Mouse (Mus musculus): ENCODE measurements around the gene Dvl3. TPM values are rescaled to one million over a fixed set of nuclear protein-coding genes. Genes with fewer than 3 reads are reported as not detected.

Gene Dvl3
- polyA plus RNA-seq, 1 experiment from 2014 or later = 3.0 TPM

GRCm38 (mm10) chr16:20548096-20548948 lies 31.5 kb downstream of the Dvl3 start, which contains the start of gene Abcf3:
TSS of gene Abcf3 (plus strand) at chr16:20548577.
- peak; percentile 99 for ATAC-seq
- Histone ChIP-seq H3K27ac (ENCODE audit: low read depth) (peak within 1 kb of the TSS; percentile 69), H3K4me1 (ENCODE audit: insufficient read depth) (peaks cover 7% of the 10 kb centered on the region), H3K4me3 (ENCODE audit: low read depth, low read length) (peak within 1 kb of the TSS; percentile 77), H3K9ac (replicated peaks) (peak within 1 kb of the TSS; percentile 92), H3K9me3 (ENCODE audit: low read length) (no peaks in the 10 kb centered on the region), H3K36me3 (replicated peaks; ENCODE audit: insufficient read depth, low read length) (peaks cover 52% of the 10 kb centered on the region), H3K4me2 (ENCODE audit: low read depth, low read length) (peak within 1 kb of the TSS; percentile 97), H3K27me3 (ENCODE audit: insufficient read depth, low read length) (no peaks in the 10 kb centered on the region)
- DNase-seq = peak; percentile 98
- no peak for TF ChIP-seq CTCF (IDR thresholded peaks at IDR 0.05; ENCODE audit: low read depth)
- TF ChIP-seq EP300 (IDR thresholded peaks at IDR 0.05; ENCODE audit: low read depth) = no peak
- under 1% methylated on average over 56 of the region's 56 CpGs for WGBS (ENCODE audit: insufficient replicate concordance)

- DNase-seq (no peak), ATAC-seq (no peak)
- Histone ChIP-seq H3K27ac (ENCODE audit: low read depth) (no peak overlapping the region), H3K9ac (replicated peaks) (peak overlapping the region; percentile 92), H3K27me3 (ENCODE audit: insufficient read depth, low read length) (no peaks in the 10 kb centered on the region), H3K36me3 (replicated peaks; ENCODE audit: insufficient read depth, low read length) (peaks cover 51% of the 10 kb centered on the region), H3K4me2 (ENCODE audit: low read depth, low read length) (peak overlapping the region; percentile 97), H3K9me3 (ENCODE audit: low read length) (no peaks in the 10 kb centered on the region), H3K4me1 (ENCODE audit: insufficient read depth) (peaks cover 7% of the 10 kb centered on the region), H3K4me3 (ENCODE audit: low read depth, low read length) (peak overlapping the region; percentile 77)
- WGBS (ENCODE audit: insufficient replicate concordance) = 46% methylated on average over 9 of the region's 9 CpGs
- no peak for TF ChIP-seq CTCF (IDR thresholded peaks at IDR 0.05; ENCODE audit: low read depth)
- no peak for TF ChIP-seq EP300 (IDR thresholded peaks at IDR 0.05; ENCODE audit: low read depth)
Observed at GRCm38 (mm10) chr16:20549161-20549560, 32.4 kb downstream of the Dvl3 start.

- Histone ChIP-seq H3K4me1 (ENCODE audit: insufficient read depth) (peaks cover 7% of the 10 kb centered on the region), H3K4me3 (ENCODE audit: low read depth, low read length) (no peak overlapping the region), H3K9ac (replicated peaks) (no peak overlapping the region), H3K9me3 (ENCODE audit: low read length) (no peaks in the 10 kb centered on the region), H3K27me3 (ENCODE audit: insufficient read depth, low read length) (no peaks in the 10 kb centered on the region), H3K36me3 (replicated peaks; ENCODE audit: insufficient read depth, low read length) (peaks cover 50% of the 10 kb centered on the region), H3K4me2 (ENCODE audit: low read depth, low read length) (no peak overlapping the region), H3K27ac (ENCODE audit: low read depth) (no peak overlapping the region)
- DNase-seq (no peak), ATAC-seq (no peak)
- WGBS (ENCODE audit: insufficient replicate concordance) = 92% methylated on average over 5 of the region's 5 CpGs
- TF ChIP-seq EP300 (IDR thresholded peaks at IDR 0.05; ENCODE audit: low read depth) (no peak), CTCF (IDR thresholded peaks at IDR 0.05; ENCODE audit: low read depth) (no peak)
Observed at GRCm38 (mm10) chr16:20551691-20552090, 34.9 kb downstream of the Dvl3 start.

GRCm38 (mm10) chr16:20552594-20552993 lies 35.8 kb downstream of the Dvl3 start:
- no peaks in the 10 kb centered on the region for H3K9me3 ChIP-seq (ENCODE audit: low read length)
- H3K4me3 ChIP-seq (ENCODE audit: low read depth, low read length) = no peak overlapping the region
- H3K4me1 ChIP-seq (ENCODE audit: insufficient read depth) = peaks cover 7% of the 10 kb centered on the region
- DNase-seq = no peak
- H3K36me3 ChIP-seq (replicated peaks; ENCODE audit: insufficient read depth, low read length) = peaks cover 54% of the 10 kb centered on the region
- no peak overlapping the region for H3K9ac ChIP-seq (replicated peaks)
- no peak overlapping the region for H3K4me2 ChIP-seq (ENCODE audit: low read depth, low read length)
- H3K27ac ChIP-seq (ENCODE audit: low read depth) = no peak overlapping the region
- H3K27me3 ChIP-seq (ENCODE audit: insufficient read depth, low read length) = no peaks in the 10 kb centered on the region
- 90% methylated on average over 1 of the region's 1 CpGs for WGBS (ENCODE audit: insufficient replicate concordance)
- no peak for ATAC-seq
- TF ChIP-seq EP300 (IDR thresholded peaks at IDR 0.05; ENCODE audit: low read depth) = no peak
- TF ChIP-seq CTCF (IDR thresholded peaks at IDR 0.05; ENCODE audit: low read depth) = no peak

GRCm38 (mm10) chr16:20555000-20555399 lies 38.2 kb downstream of the Dvl3 start:
- no peak overlapping the region for H3K4me2 ChIP-seq (ENCODE audit: low read depth, low read length)
- H3K4me3 ChIP-seq (ENCODE audit: low read depth, low read length) = no peak overlapping the region
- TF ChIP-seq EP300 (IDR thresholded peaks at IDR 0.05; ENCODE audit: low read depth) (no peak), CTCF (IDR thresholded peaks at IDR 0.05; ENCODE audit: low read depth) (no peak)
- ATAC-seq (no peak), DNase-seq (no peak)
- no peaks in the 10 kb centered on the region; the same call in 1 of the 2 replicates for H3K4me1 ChIP-seq (ENCODE audit: insufficient read depth)
- no peak overlapping the region for H3K9ac ChIP-seq (replicated peaks)
- peaks cover 74% of the 10 kb centered on the region for H3K36me3 ChIP-seq (replicated peaks; ENCODE audit: insufficient read depth, low read length)
- H3K27me3 ChIP-seq (ENCODE audit: insufficient read depth, low read length) = no peaks in the 10 kb centered on the region
- no peak overlapping the region for H3K27ac ChIP-seq (ENCODE audit: low read depth)
- WGBS (ENCODE audit: insufficient replicate concordance) = 79% methylated on average over 6 of the region's 6 CpGs
- no peaks in the 10 kb centered on the region for H3K9me3 ChIP-seq (ENCODE audit: low read length)

GRCm38 (mm10) chr16:20557381-20557780 lies 40.6 kb downstream of the Dvl3 start:
- TF ChIP-seq CTCF (IDR thresholded peaks at IDR 0.05; ENCODE audit: low read depth) = no peak
- no peak for TF ChIP-seq EP300 (IDR thresholded peaks at IDR 0.05; ENCODE audit: low read depth)

More at GRCm38 (mm10) chr16:20557381-20557780, 40.6 kb downstream of the Dvl3 start:
- Histone ChIP-seq H3K27ac (ENCODE audit: low read depth) (no peak overlapping the region), H3K27me3 (ENCODE audit: insufficient read depth, low read length) (no peaks in the 10 kb centered on the region), H3K36me3 (replicated peaks; ENCODE audit: insufficient read depth, low read length) (peaks cover 73% of the 10 kb centered on the region), H3K9ac (replicated peaks) (no peak overlapping the region), H3K9me3 (ENCODE audit: low read length) (no peaks in the 10 kb centered on the region), H3K4me3 (ENCODE audit: low read depth, low read length) (no peak overlapping the region), H3K4me2 (ENCODE audit: low read depth, low read length) (no peak overlapping the region), H3K4me1 (ENCODE audit: insufficient read depth) (no peaks in the 10 kb centered on the region)
- ATAC-seq (no peak), DNase-seq (no peak)
- WGBS (ENCODE audit: insufficient replicate concordance) = 75% methylated on average over 7 of the region's 7 CpGs
